Mouse (Mus musculus) E14TG2a.4 (cell line): Measurements from ENCODE around the gene Tbc1d19.

Source experiments
- CTCF ChIP-seq: conservative IDR thresholded peaks from 2 replicates; pipeline ENCODE4 v1.5.1; 2014; ENCODE audit warnings: low read length
- NANOG ChIP-seq: IDR thresholded peaks from 2 replicates; pipeline ENCODE4 v1.6.1; 2014; ENCODE audit warnings: borderline replicate concordance, low read length, mixed read lengths
- POU5F1 ChIP-seq: IDR thresholded peaks from 2 replicates; pipeline ENCODE4 v1.6.1; 2014; ENCODE audit warnings: low read length, borderline replicate concordance

DNA sequence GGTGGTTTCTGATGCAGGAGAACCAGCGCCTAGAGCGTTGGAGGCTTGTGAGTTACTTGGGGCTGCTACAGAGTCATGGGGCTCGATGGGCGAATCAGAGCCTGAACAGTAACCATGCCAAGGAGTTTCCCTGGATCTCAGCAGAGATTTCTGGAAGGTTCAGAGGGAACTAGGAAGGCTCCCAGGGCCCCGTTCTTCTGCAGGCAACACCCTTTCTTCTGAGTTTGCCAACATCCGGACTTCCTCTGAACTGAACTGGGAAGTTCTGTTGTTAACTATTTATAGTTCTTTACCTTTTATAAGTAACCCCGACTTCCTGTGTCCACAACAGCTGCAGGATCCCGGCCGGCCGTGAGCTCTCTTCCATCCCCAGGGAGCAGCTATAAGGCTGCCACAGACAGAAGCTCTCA, 119.8 kb downstream of the Tbc1d19 start:
- TF ChIP-seq CTCF (no peak), POU5F1 (no peak), NANOG (no peak)
